Mouse (Mus musculus) frontal cortex, postnatal 25 days (tissue): ENCODE measurements at regions not wholly inside any gene's neighbourhood (a gene's known extent, or its start where the extent isn't known, plus 50 kb on each side); places are given as distances from the start of the nearest gene placed in this dataset.

ENCODE experiments used
- DNase-seq, 2 experiments: peaks; one replicate each; pipeline ENCODE4 v3.0.0; 2022; ENCODE audit warnings: low spot score in 2 of 2

- DNase-seq = no peak
Measured at GRCm38 (mm10) chr1:19951680-19952248, 666.1 kb downstream of the Pkhd1 start.

GRCm38 (mm10) chr1:19973364-19973763 lies 644.5 kb downstream of the Pkhd1 start:
- no peak for DNase-seq

GRCm38 (mm10) chr1:19973981-19974380 lies 643.9 kb downstream of the Pkhd1 start:
- DNase-seq = no peak

- DNase-seq = no peak
Measured at GRCm38 (mm10) chr1:19975436-19975835, 642.4 kb downstream of the Pkhd1 start.

GRCm38 (mm10) chr1:19981189-19981588 lies 636.7 kb downstream of the Pkhd1 start:
- no peak for DNase-seq

GRCm38 (mm10) chr1:19982791-19983190 lies 635.1 kb downstream of the Pkhd1 start:
- DNase-seq = no peak

GRCm38 (mm10) chr1:19983504-19983903 lies 634.4 kb downstream of the Pkhd1 start:
- no peak for DNase-seq

GRCm38 (mm10) chr1:19989921-19990320 lies 627.9 kb downstream of the Pkhd1 start:
- DNase-seq = no peak
